Mouse (Mus musculus) spleen, adult 12 weeks (tissue): ENCODE measurements around the gene Olfr474.
"Not testable (repeated sequence)": the region's sequence is repeated elsewhere in the genome, so short reads cannot be mapped to it uniquely, and the experiment has no call there.

ENCODE experiments used
- DNase-seq: peaks from one replicate; pipeline ENCODE4 v3.0.0; 2022; ENCODE audit warnings: low spot score

Olfr474 gene

DNA sequence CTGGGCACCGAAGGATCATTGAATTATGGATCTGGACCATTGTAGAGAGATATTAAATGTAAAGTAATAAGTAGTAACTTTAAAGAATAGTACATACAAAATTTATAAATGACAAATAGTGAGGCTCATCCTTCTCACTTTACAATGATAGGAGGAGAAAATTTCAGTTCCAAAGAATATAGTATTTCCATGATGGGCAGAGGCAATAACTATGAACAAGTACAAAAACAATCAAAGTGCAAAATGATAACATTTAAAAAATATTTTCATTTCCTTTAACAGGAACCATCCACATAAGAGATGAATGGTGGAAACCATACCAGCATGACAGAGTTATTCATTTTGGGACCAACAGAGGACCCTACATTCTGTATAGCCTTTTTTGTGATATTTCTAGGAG is at the start of gene Olfr474:
Gene Olfr474, plus strand, starts transcription at position 301 of the 400 bp plus-strand sequence.
- no peak for DNase-seq

DNA sequence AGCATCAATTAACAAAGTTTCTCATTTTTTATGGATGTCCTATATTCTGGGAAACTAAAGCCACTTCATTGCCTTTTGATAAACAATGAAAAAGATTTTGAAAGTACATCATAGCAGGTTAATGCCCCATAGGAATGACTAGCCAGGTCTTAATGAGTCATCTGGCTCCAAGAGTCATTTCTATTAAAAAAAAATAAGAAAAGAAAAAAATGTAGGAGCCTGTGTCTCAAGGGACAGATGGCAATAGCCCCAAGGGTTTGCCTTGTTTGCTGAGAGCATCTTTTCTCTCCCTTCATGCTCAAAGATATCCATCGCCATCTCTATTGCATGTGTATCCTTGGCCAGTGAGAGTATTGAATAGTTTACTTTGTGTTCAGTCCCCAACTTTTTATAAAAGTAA is 24.3 kb upstream of the Olfr474 start, which contains the start of gene Olfr473:
Gene Olfr473, plus strand, starts transcription at position 301 of the 400 bp plus-strand sequence.
- DNase-seq: no peak

DNA sequence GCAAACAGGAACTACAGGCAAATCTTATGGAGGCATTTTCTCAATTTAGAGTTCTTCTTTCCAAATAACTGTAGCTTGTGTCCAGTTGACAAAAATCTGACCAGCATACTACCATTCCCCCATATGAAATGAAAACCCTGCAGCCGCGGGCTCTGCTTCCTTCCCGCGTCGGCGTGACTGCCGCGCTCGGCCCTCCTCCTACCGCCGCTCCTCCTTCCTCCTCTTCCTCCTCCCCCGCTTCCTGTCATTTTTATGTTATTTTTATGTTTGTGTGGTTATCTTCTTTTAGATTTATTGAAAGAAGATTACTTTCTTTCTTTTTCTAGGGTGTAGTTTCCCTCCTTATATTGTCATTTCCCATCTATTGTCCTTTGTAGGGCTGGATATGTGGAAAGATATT is 1.9 kb upstream of the Olfr474 start:
- DNase-seq: not testable (repeated sequence)

DNA sequence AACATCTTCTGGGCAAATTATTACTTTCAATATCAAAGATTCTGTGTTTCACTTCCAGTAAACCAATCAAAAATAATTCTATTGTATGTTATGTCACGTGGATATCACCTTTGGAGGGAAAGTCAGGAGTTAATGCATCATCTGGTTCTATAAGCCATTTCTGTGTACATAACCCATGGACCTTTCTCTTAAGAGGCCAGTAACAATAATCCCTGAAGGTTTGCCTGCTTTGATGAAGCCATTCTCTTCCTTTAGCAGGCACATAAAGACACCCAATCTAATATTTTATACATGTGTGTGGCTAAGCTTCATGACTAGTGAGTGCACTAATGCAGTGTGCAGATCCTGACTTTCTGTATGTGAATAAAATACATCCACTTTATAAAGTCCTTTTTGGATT is 10.1 kb downstream of the Olfr474 start, which contains the start of gene Olfr476:
Gene Olfr476, plus strand, starts transcription at position 301 of the 400 bp plus-strand sequence.
- DNase-seq: no peak

DNA sequence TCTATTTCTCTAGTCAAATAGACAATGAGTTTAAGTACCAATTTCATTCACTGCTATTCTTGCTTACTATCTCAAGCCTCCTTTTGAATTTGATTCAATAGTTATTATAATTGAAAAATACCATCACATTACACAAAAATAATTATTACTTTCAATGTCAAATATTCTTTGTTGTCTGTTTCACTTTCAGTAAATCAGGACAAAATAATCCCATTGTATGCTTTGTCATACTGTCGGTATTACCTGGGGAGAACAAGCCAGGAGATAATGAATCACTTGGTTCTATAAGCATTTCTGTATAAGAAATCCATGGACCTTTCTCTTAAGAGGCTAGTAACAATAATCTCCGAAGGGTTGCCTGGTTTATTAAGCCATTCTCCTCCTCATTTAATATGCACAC is 31.9 kb downstream of the Olfr474 start, which contains the start of gene Olfr477:
Gene Olfr477, plus strand, starts transcription at position 301 of the 400 bp plus-strand sequence.
- DNase-seq: no peak
